In the genomic region with DNA sequence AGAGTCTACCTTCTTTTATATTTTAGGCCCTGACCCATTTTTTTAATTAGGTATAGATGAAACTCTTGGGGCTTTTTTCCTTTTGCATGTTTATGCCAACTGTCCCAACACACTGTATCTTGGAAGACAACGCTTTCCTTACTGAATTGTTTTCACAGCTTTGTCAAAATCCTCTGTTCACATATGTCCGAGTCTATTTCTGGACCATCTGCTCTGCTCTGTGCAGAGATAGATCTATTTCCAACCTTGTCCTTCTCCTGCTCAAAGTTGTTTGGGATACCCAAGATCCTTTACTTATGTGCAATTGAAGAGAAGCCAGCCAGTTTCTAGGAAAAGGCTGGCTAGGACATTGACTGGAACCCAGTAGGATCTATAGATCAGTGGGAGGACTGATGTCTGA, we compare ENCODE assay signal across 19 mouse cellular contexts.
"Had no signal": no experiment of that assay in that cellular context is flagged by ENCODE, and none has a peak within 500 bp of the region (broad histone marks: within the 10 kb centered on the region; RNA-seq: fewer than 3 reads in every experiment).

No protein-coding gene starts in this region.

- H3K4me2 ChIP-seq: intestine, embryonic 15.5 days; limb, embryonic 12.5 days; liver, embryonic 13.5 days; lung, embryonic 15.5 days; midbrain, embryonic 11.5 days; midbrain, embryonic 15.5 days; neural tube, embryonic 12.5 days had no signal

- H3K27ac ChIP-seq: intestine, embryonic 15.5 days; limb, embryonic 12.5 days; liver, embryonic 13.5 days; lung, embryonic 15.5 days; macrophage; midbrain, embryonic 15.5 days; neural tube, embryonic 12.5 days; stomach, postnatal 0 days had no signal

- H3K4me3 ChIP-seq: intestine, embryonic 15.5 days; limb, embryonic 12.5 days; liver, embryonic 13.5 days; lung, embryonic 15.5 days; megakaryocyte, embryonic 14.5 days; midbrain, embryonic 15.5 days; neural tube, embryonic 12.5 days had no signal

- H3K36me3 ChIP-seq: intestine, embryonic 15.5 days; limb, embryonic 12.5 days; liver, embryonic 13.5 days; lung, embryonic 15.5 days; midbrain, embryonic 15.5 days; neural tube, embryonic 12.5 days had no signal

- H3K9me3 ChIP-seq: intestine, embryonic 15.5 days; limb, embryonic 12.5 days; lung, embryonic 15.5 days; midbrain, embryonic 15.5 days; neural tube, embryonic 12.5 days had no signal

- H3K9ac ChIP-seq: intestine, embryonic 15.5 days; limb, embryonic 12.5 days; liver, embryonic 13.5 days; liver, postnatal 0 days; lung, embryonic 15.5 days; midbrain, embryonic 15.5 days; neural tube, embryonic 12.5 days had no signal

- DNase-seq: kidney, adult 18-20 months; kidney, postnatal 10 days; kidney, postnatal 4 days; liver; liver, embryonic 13.5 days; liver, postnatal 0 days; lung, postnatal 14 days; right cerebral cortex, postnatal 25 days; thymus, adult 18-20 months; thymus, postnatal 14 days had no signal

- ATAC-seq: intestine, embryonic 15.5 days; liver, postnatal 0 days; midbrain, embryonic 15.5 days had no signal

- H3K27me3 ChIP-seq: intestine, embryonic 15.5 days; limb, embryonic 12.5 days; liver, embryonic 13.5 days; lung, embryonic 15.5 days; megakaryocyte, embryonic 14.5 days; midbrain, embryonic 15.5 days; neural tube, embryonic 12.5 days had no signal

- H3K4me1 ChIP-seq: intestine, embryonic 15.5 days; limb, embryonic 12.5 days; liver, embryonic 13.5 days; lung, embryonic 15.5 days; megakaryocyte, embryonic 14.5 days; midbrain, embryonic 15.5 days; neural tube, embryonic 12.5 days had no signal
